Mouse (Mus musculus): ENCODE results near the gene Ubl5. TPM values are rescaled to one million over a fixed set of nuclear protein-coding genes. Genes with fewer than 3 reads are reported as not detected.

Gene Ubl5
- polyA plus RNA-seq, 1 experiment, result 176 TPM

DNA sequence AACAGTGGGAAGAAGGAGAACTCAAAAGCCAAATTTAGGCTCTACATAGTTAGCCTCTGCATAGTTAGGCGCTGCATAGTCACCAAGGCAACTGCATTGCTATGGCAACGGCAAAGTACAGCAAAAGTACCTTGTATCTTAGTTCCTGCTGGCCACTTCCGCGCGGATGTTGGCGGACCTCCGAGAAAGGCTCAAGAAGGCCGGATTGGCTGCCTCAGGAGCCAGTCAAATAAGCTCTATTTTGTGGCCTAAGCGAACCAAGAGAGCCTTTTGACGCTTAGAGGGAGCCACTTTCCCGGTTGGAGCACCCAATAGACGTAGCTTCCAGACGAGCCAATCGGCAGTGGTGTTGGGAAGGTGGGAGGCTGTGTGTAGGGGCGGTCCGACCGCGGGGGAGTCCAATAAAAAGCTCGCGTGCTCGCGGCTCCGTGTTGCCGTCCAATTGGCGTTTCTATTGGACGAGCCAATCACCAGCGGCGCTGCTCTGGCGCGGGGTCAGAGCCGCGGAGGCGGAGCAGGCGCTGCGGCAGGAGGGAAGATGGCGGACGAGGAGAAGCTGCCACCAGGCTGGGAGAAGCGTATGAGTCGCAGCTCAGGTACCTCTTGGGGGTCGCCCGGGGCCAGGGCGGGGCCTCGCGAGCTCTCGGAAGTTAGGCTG lies 9.1 kb downstream of the Ubl5 start, which contains the start of gene Pin1:
Pin1 (plus strand) TSS at position 494 of the 658 bp plus-strand sequence.
- DNase-seq, result peak; percentile 95
- Histone ChIP-seq H3K4me1 (ENCODE audit: control insufficient read depth, insufficient read depth, low read length) (peaks cover 3% of the 10 kb centered on the region), H3K4me3 (replicated peaks; ENCODE audit: extremely low read depth, low read depth, low read length) (peak within 1 kb of the TSS; percentile 77)
- no peak for TF ChIP-seq CTCF (IDR thresholded peaks at IDR 0.05; ENCODE audit: insufficient read depth, low read length)
- peak; percentile 86; the same call in 1 of the 2 replicates for TF ChIP-seq POLR2A (IDR thresholded peaks at IDR 0.05; ENCODE audit: borderline replicate concordance, extremely low read depth, low read depth, low read length)
- under 1% methylated on average over 45 of the region's 45 CpGs for WGBS

- DNase-seq, result no peak
- TF ChIP-seq POLR2A (IDR thresholded peaks at IDR 0.05; ENCODE audit: borderline replicate concordance, extremely low read depth, low read depth, low read length), result no peak
- no peak for TF ChIP-seq CTCF (IDR thresholded peaks at IDR 0.05; ENCODE audit: insufficient read depth, low read length)
- H3K4me1 ChIP-seq (ENCODE audit: control insufficient read depth, insufficient read depth, low read length), result peaks cover 3% of the 10 kb centered on the region
- under 1% methylated on average over 25 of the region's 25 CpGs for WGBS
- H3K4me3 ChIP-seq (replicated peaks; ENCODE audit: extremely low read depth, low read depth, low read length), result peak overlapping the region; percentile 77
These were observed 9.6 kb downstream of the Ubl5 start for GRCm38 (mm10) chr9:20652260-20652658.

DNA sequence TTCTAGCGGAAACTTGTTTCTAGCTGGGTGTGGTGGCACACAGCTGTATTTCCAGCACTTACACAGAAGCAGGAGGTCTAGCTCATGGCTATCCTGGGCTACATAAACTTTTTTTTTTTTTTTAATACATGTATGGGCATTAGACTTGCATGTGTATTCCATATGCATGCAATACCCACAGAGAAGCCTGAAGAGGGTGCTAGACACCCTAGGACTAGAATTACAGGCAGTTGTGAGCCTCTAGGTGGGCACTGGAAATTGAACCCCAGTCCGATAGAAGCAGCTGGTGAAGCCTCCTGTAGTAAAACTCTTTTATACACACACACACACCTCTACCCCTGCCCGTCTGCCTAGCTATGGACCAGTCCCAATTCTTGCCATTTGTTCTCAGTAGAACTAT lies 11.2 kb downstream of the Ubl5 start:
- DNase-seq, result no peak
- H3K4me1 ChIP-seq (ENCODE audit: control insufficient read depth, insufficient read depth, low read length), result peaks cover 3% of the 10 kb centered on the region
- TF ChIP-seq POLR2A (IDR thresholded peaks at IDR 0.05; ENCODE audit: borderline replicate concordance, extremely low read depth, low read depth, low read length) (no peak), CTCF (IDR thresholded peaks at IDR 0.05; ENCODE audit: insufficient read depth, low read length) (no peak)
- WGBS, result 87% methylated on average over 3 of the region's 3 CpGs
- no peak overlapping the region for H3K4me3 ChIP-seq (replicated peaks; ENCODE audit: extremely low read depth, low read depth, low read length)

DNA sequence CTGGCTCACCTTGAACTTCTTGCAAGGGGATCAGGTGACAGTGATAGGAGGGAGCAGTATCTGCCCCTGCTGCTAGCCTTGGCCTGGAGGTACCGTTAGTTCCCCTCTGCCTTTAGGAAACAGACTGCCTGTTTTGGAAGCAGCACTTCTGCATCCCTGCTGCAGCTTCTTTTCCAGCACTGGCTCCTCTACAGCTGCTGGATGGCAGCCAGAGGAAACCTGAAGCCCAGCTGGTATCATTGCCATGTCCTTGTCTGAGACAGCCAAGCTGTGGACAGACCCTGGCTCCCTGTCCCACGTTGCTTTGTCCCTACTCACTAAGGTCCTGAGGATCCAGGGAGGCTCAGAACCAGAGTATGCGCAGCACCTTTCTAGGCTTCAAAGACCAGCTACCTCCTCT lies 14.9 kb downstream of the Ubl5 start:
- Histone ChIP-seq H3K4me1 (ENCODE audit: control insufficient read depth, insufficient read depth, low read length) (no peaks in the 10 kb centered on the region), H3K4me3 (replicated peaks; ENCODE audit: extremely low read depth, low read depth, low read length) (no peak overlapping the region)
- no peak for DNase-seq
- WGBS, result 83% methylated on average over 3 of the region's 3 CpGs
- TF ChIP-seq CTCF (IDR thresholded peaks at IDR 0.05; ENCODE audit: insufficient read depth, low read length) (no peak), POLR2A (IDR thresholded peaks at IDR 0.05; ENCODE audit: borderline replicate concordance, extremely low read depth, low read depth, low read length) (no peak)

DNA sequence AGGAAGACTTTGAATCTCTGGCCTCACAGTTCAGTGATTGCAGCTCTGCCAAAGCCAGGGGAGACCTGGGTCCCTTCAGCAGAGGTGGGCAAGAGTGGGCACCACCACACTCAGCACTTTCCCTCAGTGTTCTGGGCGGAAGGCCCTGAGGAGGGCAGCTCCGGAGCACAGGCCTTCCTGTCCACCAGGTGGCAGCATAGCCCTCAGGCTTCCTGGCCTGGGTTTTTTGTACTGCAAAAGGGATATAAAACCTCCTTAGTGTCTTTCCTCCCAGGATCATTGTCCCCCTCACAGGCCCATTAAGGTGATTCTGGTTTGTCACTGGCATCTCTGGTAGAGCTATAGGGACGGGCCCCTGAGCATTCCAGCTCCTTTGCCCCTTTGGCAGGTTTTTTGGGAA lies 19.6 kb downstream of the Ubl5 start:
- 54% methylated on average over 3 of the region's 3 CpGs for WGBS
- H3K4me3 ChIP-seq (replicated peaks; ENCODE audit: extremely low read depth, low read depth, low read length), result no peak overlapping the region
- H3K4me1 ChIP-seq (ENCODE audit: control insufficient read depth, insufficient read depth, low read length), result no peaks in the 10 kb centered on the region
- peak; percentile 55 for DNase-seq
- TF ChIP-seq POLR2A (IDR thresholded peaks at IDR 0.05; ENCODE audit: borderline replicate concordance, extremely low read depth, low read depth, low read length) (no peak), CTCF (IDR thresholded peaks at IDR 0.05; ENCODE audit: insufficient read depth, low read length) (peak; percentile 74)

- H3K4me3 ChIP-seq (replicated peaks; ENCODE audit: extremely low read depth, low read depth, low read length), result no peak overlapping the region
- H3K4me1 ChIP-seq (ENCODE audit: control insufficient read depth, insufficient read depth, low read length), result no peaks in the 10 kb centered on the region
- WGBS, result 95% methylated on average over 8 of the region's 8 CpGs
- TF ChIP-seq POLR2A (IDR thresholded peaks at IDR 0.05; ENCODE audit: borderline replicate concordance, extremely low read depth, low read depth, low read length) (no peak), CTCF (IDR thresholded peaks at IDR 0.05; ENCODE audit: insufficient read depth, low read length) (no peak)
- DNase-seq, result no peak
These were observed 20.2 kb downstream of the Ubl5 start for GRCm38 (mm10) chr9:20662874-20663273.

GRCm38 (mm10) chr9:20663956-20664355 lies 21.3 kb downstream of the Ubl5 start:
- no peak for DNase-seq
- no peaks in the 10 kb centered on the region for H3K4me1 ChIP-seq (ENCODE audit: control insufficient read depth, insufficient read depth, low read length)
- TF ChIP-seq CTCF (IDR thresholded peaks at IDR 0.05; ENCODE audit: insufficient read depth, low read length) (no peak), POLR2A (IDR thresholded peaks at IDR 0.05; ENCODE audit: borderline replicate concordance, extremely low read depth, low read depth, low read length) (no peak)
- H3K4me3 ChIP-seq (replicated peaks; ENCODE audit: extremely low read depth, low read depth, low read length), result no peak overlapping the region
- WGBS, result 84% methylated on average over 2 of the region's 2 CpGs

GRCm38 (mm10) chr9:20664366-20664765 lies 21.7 kb downstream of the Ubl5 start:
- DNase-seq, result no peak
- TF ChIP-seq POLR2A (IDR thresholded peaks at IDR 0.05; ENCODE audit: borderline replicate concordance, extremely low read depth, low read depth, low read length) (no peak), CTCF (IDR thresholded peaks at IDR 0.05; ENCODE audit: insufficient read depth, low read length) (no peak)
- H3K4me3 ChIP-seq (replicated peaks; ENCODE audit: extremely low read depth, low read depth, low read length), result no peak overlapping the region
- WGBS, result 82% methylated on average over 2 of the region's 2 CpGs
- H3K4me1 ChIP-seq (ENCODE audit: control insufficient read depth, insufficient read depth, low read length), result no peaks in the 10 kb centered on the region

- no peaks in the 10 kb centered on the region for H3K4me1 ChIP-seq (ENCODE audit: control insufficient read depth, insufficient read depth, low read length)
- WGBS, result 73% methylated on average over 5 of the region's 5 CpGs
- no peak for TF ChIP-seq POLR2A (IDR thresholded peaks at IDR 0.05; ENCODE audit: borderline replicate concordance, extremely low read depth, low read depth, low read length)
- H3K4me3 ChIP-seq (replicated peaks; ENCODE audit: extremely low read depth, low read depth, low read length), result no peak overlapping the region
- no peak for DNase-seq
These were observed 22.4 kb downstream of the Ubl5 start for GRCm38 (mm10) chr9:20664982-20665637.

DNA sequence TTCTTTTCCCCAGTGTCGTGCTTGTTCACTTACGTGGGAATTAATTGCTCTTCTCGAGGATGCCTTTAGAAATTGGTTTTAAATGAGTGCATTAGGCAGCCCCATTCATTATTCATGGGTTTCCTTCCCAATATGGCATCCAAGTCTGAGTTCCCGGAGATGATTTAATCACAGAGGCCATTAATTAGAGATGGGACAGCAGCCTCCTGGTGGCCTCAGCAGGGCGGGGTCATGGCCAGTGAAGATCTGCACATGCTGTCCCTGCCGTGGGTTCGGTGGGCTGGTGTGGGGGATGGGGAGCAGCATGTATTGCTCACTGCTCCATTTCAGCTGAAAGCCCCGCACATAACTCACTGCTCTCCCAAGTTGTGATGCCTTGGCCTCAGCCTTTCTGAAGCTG lies 23.2 kb downstream of the Ubl5 start:
- WGBS, result 36% methylated on average over 8 of the region's 8 CpGs
- TF ChIP-seq POLR2A (IDR thresholded peaks at IDR 0.05; ENCODE audit: borderline replicate concordance, extremely low read depth, low read depth, low read length), result no peak
- TF ChIP-seq CTCF (IDR thresholded peaks at IDR 0.05; ENCODE audit: insufficient read depth, low read length), result no peak

More for the DNA sequence above, 23.2 kb downstream of the Ubl5 start:
- Histone ChIP-seq H3K4me1 (ENCODE audit: control insufficient read depth, insufficient read depth, low read length) (no peaks in the 10 kb centered on the region), H3K4me3 (replicated peaks; ENCODE audit: extremely low read depth, low read depth, low read length) (no peak overlapping the region)
- no peak for DNase-seq

Measured in lung, adult 2 months (tissue).